Mouse (Mus musculus): Measurements from ENCODE around the gene Zdhhc4. TPM values are rescaled to one million over a fixed set of nuclear protein-coding genes. Genes with fewer than 3 reads are reported as not detected.

Zdhhc4 gene
- polyA plus RNA-seq, 1 experiment from 2014 or later: 77.4 TPM

DNA sequence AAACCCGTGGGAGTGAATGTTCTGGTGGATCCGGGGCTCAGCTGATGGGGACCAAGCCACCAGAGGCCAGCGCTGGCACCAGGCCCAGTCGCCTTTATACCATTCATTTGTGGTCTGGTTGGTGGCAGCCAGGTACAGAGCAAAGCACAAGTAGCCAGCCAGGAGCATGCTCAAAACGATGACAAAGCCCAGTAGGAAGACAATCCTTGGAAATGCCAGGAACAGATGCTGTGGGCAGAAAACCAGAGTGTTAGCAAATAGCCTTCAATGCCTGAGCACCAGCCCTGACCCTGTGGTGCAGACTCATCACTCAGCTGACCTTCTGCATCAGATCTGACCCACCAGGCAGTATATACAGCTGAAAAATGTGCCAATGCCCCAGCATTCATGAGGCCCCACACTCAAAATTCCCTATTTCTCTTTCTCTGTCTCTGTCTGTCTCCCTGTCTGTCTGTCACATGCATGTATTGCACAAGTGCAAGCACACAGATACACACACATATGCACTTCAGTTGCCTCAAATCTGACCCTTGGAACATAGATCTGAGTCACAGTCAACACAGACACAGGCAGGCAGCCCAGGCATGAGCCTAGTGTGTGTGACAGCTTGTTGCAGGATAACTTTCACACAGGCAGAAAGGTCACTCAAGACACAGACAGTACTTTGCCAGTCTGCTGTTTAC is 12.3 kb downstream of the Zdhhc4 start:
- H3K4me2 ChIP-seq: no peak overlapping the region
- H3K36me3 ChIP-seq: peaks cover 55% of the 10 kb centered on the region
- H3K27ac ChIP-seq (replicated peaks): no peak overlapping the region
- no peak overlapping the region for H3K4me3 ChIP-seq (replicated peaks)
- no peak overlapping the region for H3K9ac ChIP-seq (replicated peaks)
- H3K9me3 ChIP-seq (replicated peaks): no peaks in the 10 kb centered on the region
- peaks cover 28% of the 10 kb centered on the region for H3K4me1 ChIP-seq
- WGBS: 88% methylated on average over 5 of the region's 5 CpGs
- no peak for ATAC-seq (ENCODE audit: low FRiP score)
- no peaks in the 10 kb centered on the region for H3K27me3 ChIP-seq (replicated peaks)

DNA sequence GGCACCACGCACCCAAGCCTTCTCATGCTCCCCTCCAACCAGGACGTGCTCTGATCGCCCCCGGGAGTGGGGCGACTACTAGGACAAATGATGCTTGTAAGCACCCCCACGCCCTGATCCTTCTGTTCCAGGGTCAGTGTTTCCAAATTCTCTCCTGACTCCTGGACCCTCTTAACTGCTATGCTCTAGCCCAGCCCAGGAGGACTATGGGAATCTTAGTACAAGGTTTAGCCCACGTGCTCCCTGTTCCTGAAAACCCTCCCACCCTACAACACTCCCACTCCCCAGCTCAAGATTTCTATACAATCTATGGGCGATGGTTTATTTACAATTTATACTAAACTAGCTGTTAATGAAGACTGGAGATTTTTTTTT is 13.6 kb downstream of the Zdhhc4 start:
- H3K9ac ChIP-seq (replicated peaks): 0 out of 2 replicates have a peak overlapping the region, but pooled peaks have one; percentile 26
- H3K4me3 ChIP-seq (replicated peaks): peak overlapping the region; percentile 97
- 15% methylated on average over 8 of the region's 8 CpGs for WGBS
- peak overlapping the region; percentile 80 for H3K4me2 ChIP-seq
- H3K9me3 ChIP-seq (replicated peaks): no peaks in the 10 kb centered on the region
- H3K27ac ChIP-seq (replicated peaks): peak overlapping the region; percentile 96; the same call in 1 of the 2 replicates
- ATAC-seq (ENCODE audit: low FRiP score): peak; percentile 30; the same call in 1 of the 2 replicates
- peaks cover 56% of the 10 kb centered on the region for H3K36me3 ChIP-seq
- no peaks in the 10 kb centered on the region for H3K27me3 ChIP-seq (replicated peaks)
- peaks cover 39% of the 10 kb centered on the region for H3K4me1 ChIP-seq

DNA sequence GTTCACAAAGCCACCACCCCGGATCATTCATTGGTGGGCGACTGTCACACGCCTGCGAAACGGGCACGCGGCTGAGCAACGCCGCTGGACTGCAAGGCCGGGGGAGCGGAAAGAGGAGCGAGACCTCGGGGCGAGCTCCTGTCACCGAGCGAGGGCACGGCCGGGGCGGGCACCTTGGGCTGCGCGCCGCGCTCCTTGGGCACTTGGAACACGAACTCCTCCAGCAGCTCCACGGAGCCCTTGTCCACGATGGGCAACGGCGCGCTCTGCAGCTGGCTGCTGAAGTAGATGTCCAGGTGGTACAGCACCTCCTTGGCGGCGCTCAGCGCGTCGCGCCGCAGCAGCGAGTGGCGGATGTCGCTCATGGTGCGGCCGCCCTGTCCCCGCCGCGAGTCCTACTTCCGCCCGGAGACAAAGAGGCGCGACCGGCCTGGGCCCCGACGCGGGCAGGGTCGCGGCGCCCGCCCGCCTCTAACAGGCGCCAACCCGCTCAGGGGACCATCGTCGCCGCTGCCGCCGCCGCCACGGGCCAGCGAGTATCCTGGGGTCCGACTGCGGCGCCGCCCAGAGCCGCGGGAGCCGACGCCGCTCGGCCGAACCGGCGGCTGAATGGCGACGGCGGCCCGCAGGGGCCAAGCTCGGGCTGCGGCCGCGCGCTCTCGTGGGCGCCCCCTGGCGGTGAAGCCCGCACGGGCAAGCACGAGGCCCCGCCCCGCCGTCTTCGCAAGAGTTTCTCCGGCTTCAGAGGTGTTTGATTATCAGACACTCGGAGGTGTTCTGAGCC is 14.1 kb downstream of the Zdhhc4 start, which contains the start of gene E130309D02Rik:
TSS of gene E130309D02Rik (minus strand) at position 631 of the 784 bp plus-strand sequence.
- under 1% methylated on average over 76 of the region's 101 CpGs for WGBS
- Histone ChIP-seq H3K4me2 (peak within 1 kb of the TSS; percentile 80), H3K27ac (replicated peaks) (peak within 1 kb of the TSS; percentile 96), H3K9me3 (replicated peaks) (no peaks in the 10 kb centered on the region), H3K4me3 (replicated peaks) (peak within 1 kb of the TSS; percentile 97), H3K9ac (replicated peaks) (peak within 1 kb of the TSS; percentile 94), H3K36me3 (peaks cover 56% of the 10 kb centered on the region), H3K4me1 (peaks cover 44% of the 10 kb centered on the region), H3K27me3 (replicated peaks) (no peaks in the 10 kb centered on the region)
- ATAC-seq (ENCODE audit: low FRiP score): peak; percentile 84

DNA sequence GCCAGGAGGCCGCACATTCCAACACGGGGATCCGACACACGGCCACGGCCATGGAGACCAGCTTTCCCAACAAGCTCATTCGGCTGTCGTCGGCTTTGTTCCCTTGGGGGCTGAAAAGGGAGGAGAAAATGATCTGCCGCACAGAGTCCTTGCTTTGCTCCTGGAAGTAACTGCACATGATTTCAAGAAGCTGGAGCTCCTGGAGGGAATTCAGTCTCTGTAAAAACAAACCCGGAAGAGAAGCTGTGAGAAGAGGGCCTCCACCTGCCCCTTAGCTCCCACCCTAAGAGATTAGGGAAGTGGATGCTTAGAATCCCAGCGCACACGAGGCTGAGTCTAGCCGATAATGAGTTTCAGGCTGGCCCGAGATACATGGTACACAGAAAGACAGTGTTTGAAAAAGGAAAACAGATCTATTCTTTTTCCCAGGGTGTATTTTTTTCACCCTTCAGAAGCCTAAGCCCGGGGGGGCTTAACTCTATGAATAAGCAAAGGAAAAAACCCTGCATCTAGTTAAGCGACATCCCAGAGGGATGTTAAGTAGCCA is 14.8 kb downstream of the Zdhhc4 start:
- Histone ChIP-seq H3K9me3 (replicated peaks) (no peaks in the 10 kb centered on the region), H3K4me1 (peaks cover 46% of the 10 kb centered on the region), H3K4me2 (peak overlapping the region; percentile 80), H3K27me3 (replicated peaks) (no peaks in the 10 kb centered on the region), H3K4me3 (replicated peaks) (peak overlapping the region; percentile 97), H3K27ac (replicated peaks) (peak overlapping the region; percentile 96), H3K36me3 (peaks cover 56% of the 10 kb centered on the region), H3K9ac (replicated peaks) (peak overlapping the region; percentile 94)
- WGBS: 2% methylated on average over 16 of the region's 16 CpGs
- 0 out of 2 replicates have a peak, but pooled peaks have one; percentile 23 for ATAC-seq (ENCODE audit: low FRiP score)

DNA sequence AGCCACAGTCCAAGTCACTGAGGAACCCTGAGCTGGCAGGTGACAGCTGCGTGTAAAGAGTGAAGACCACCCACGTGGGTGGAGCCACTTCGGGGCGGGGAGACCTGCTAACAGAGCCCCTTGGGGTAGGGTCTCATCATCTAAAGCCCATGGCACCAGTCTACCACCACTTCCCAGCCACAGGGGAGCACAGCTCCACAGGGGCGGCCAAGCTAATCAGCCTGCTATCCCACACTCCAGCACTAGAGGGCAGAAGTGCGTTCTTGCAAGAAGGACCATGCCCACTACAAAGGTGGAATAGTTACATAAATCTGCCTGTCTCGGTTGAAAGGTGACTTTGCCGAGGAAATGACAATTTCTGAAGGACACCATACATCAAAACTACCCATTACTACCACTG is 17.2 kb downstream of the Zdhhc4 start:
- no peak overlapping the region for H3K27ac ChIP-seq (replicated peaks)
- H3K27me3 ChIP-seq (replicated peaks): no peaks in the 10 kb centered on the region
- H3K9me3 ChIP-seq (replicated peaks): no peaks in the 10 kb centered on the region
- H3K4me1 ChIP-seq: peaks cover 51% of the 10 kb centered on the region
- WGBS: 56% methylated on average over 8 of the region's 8 CpGs
- ATAC-seq (ENCODE audit: low FRiP score): no peak
- no peak overlapping the region for H3K4me3 ChIP-seq (replicated peaks)
- no peak overlapping the region for H3K4me2 ChIP-seq
- H3K9ac ChIP-seq (replicated peaks): no peak overlapping the region
- H3K36me3 ChIP-seq: peaks cover 62% of the 10 kb centered on the region

DNA sequence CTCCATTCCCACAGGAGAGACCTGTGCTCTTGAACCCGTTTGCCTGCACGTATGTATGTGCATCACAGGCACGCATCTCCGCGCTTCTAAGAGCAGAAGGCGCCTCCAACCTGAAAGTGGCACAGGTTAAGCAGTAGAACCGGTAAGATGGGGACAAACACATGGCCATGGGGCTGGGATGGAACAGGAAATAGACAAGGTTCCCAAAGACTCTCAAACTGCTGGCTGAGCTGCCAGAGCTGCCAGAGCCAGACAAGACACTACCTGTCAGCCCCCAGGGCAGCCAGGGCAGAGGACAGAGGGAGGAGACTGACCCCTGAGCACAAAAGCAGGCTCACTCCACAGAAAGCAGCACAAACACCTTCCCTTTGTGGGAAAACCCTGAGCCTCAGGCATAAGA is 19.1 kb downstream of the Zdhhc4 start:
- no peak for ATAC-seq (ENCODE audit: low FRiP score)
- WGBS: 95% methylated on average over 7 of the region's 7 CpGs
- H3K36me3 ChIP-seq: peaks cover 70% of the 10 kb centered on the region
- no peak overlapping the region for H3K4me3 ChIP-seq (replicated peaks)
- H3K4me2 ChIP-seq: no peak overlapping the region
- no peaks in the 10 kb centered on the region for H3K9me3 ChIP-seq (replicated peaks)
- H3K9ac ChIP-seq (replicated peaks): no peak overlapping the region
- peaks cover 55% of the 10 kb centered on the region for H3K4me1 ChIP-seq
- H3K27me3 ChIP-seq (replicated peaks): no peaks in the 10 kb centered on the region
- H3K27ac ChIP-seq (replicated peaks): no peak overlapping the region

DNA sequence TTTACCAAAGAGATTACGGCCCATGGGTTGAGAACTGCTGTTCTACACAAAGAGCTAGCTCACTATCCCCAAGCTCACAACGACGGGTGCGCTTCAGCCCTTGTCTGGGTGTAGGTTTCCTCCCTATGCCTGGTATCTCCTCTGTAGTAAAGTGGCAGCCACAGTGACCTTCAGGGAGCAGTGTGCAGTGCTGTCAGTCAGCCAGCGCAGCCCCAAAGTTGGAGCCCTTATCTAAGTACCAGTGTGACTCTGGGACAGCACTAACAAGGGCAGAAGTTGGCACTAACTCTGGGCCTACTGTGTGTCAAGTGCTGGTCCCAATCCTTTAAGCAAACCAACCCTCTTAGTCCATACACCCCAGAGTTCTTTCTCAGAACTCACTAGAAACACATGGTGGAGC is 20.2 kb downstream of the Zdhhc4 start:
- H3K4me3 ChIP-seq (replicated peaks): no peak overlapping the region
- H3K9ac ChIP-seq (replicated peaks): no peak overlapping the region
- no peak for ATAC-seq (ENCODE audit: low FRiP score)
- H3K27me3 ChIP-seq (replicated peaks): no peaks in the 10 kb centered on the region
- no peak overlapping the region for H3K4me2 ChIP-seq
- 94% methylated on average over 5 of the region's 5 CpGs for WGBS
- no peak overlapping the region for H3K27ac ChIP-seq (replicated peaks)
- H3K36me3 ChIP-seq: peaks cover 73% of the 10 kb centered on the region
- no peaks in the 10 kb centered on the region for H3K9me3 ChIP-seq (replicated peaks)
- H3K4me1 ChIP-seq: peaks cover 52% of the 10 kb centered on the region

DNA sequence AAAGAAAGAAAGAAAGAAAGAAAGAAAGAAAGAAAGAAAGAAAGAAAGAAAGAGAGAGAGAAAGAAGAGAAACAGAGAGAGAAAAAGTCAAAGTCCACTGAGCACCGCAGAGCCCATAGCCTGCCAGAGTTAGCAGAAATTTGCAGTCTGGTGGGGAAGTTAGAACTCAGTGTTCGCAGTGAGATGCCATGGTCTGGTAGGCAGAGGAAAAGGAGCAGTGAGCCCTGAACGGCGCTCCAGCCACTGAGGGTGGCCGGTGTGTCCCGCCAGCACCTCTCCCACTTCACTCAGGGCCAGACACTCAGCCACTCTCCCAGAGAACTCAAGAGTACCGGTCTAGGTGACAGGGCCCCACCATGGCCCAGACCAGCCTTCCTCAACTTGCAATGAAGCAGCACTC is 24.8 kb downstream of the Zdhhc4 start:
- WGBS: 84% methylated on average over 7 of the region's 7 CpGs
- H3K36me3 ChIP-seq: peaks cover 87% of the 10 kb centered on the region
- H3K9ac ChIP-seq (replicated peaks): no peak overlapping the region
- no peaks in the 10 kb centered on the region for H3K27me3 ChIP-seq (replicated peaks)
- H3K4me1 ChIP-seq: peaks cover 15% of the 10 kb centered on the region; the same call in 1 of the 2 replicates
- H3K9me3 ChIP-seq (replicated peaks): no peaks in the 10 kb centered on the region
- H3K4me3 ChIP-seq (replicated peaks): no peak overlapping the region
- ATAC-seq (ENCODE audit: low FRiP score): no peak
- H3K4me2 ChIP-seq: no peak overlapping the region
- H3K27ac ChIP-seq (replicated peaks): no peak overlapping the region

DNA sequence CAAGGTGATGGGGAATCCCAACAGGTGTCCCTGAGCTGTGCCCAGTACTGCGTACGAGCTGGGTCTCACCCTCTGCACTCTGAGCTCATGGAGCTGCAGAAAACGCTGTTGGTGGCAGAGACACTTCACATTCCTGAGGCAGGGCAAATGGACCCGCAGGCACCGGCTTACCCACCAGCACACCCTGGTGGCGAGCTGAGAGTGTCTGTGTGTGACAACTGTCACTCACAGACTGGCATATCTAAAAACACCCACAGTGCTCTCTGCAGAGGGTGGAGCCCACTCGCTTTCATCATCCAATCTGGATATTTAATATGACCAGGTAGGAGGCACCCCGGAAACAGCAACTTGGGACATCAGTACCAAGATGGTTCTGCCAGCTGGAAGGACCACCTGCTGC is 27.8 kb downstream of the Zdhhc4 start:
- Histone ChIP-seq H3K9me3 (replicated peaks) (no peaks in the 10 kb centered on the region), H3K36me3 (peaks cover 65% of the 10 kb centered on the region), H3K9ac (replicated peaks) (no peak overlapping the region), H3K4me2 (no peak overlapping the region), H3K4me3 (replicated peaks) (no peak overlapping the region), H3K27me3 (replicated peaks) (no peaks in the 10 kb centered on the region), H3K4me1 (peaks cover 4% of the 10 kb centered on the region; the same call in 1 of the 2 replicates), H3K27ac (replicated peaks) (no peak overlapping the region)
- WGBS: 87% methylated on average over 8 of the region's 8 CpGs
- no peak for ATAC-seq (ENCODE audit: low FRiP score)

DNA sequence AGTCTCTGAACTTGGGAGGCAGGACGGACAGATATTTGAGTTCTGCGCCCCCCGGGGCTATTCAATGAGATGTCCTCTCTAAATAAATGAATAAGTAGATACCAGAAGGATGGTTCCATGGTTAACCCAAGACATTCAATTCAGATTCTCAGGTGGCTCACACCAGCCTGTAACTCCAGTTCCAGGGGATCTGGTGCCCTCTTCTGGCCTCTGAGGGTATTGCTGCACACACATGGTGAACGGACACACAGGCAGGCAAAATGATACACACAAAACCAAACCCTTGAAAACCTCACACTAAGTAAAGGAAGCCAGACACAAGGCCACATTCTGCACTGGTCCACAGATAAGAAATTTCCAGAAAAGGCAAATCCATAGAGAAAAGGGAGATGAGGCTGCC is 29.4 kb downstream of the Zdhhc4 start:
- H3K4me2 ChIP-seq: no peak overlapping the region
- H3K9ac ChIP-seq (replicated peaks): no peak overlapping the region
- H3K4me1 ChIP-seq: 0 out of 2 replicates have a peak, but pooled peaks cover 3% of the 10 kb centered on the region
- H3K27me3 ChIP-seq (replicated peaks): no peaks in the 10 kb centered on the region
- H3K27ac ChIP-seq (replicated peaks): no peak overlapping the region
- no peaks in the 10 kb centered on the region for H3K9me3 ChIP-seq (replicated peaks)
- H3K4me3 ChIP-seq (replicated peaks): no peak overlapping the region
- ATAC-seq (ENCODE audit: low FRiP score): no peak
- 93% methylated on average over 4 of the region's 4 CpGs for WGBS
- peaks cover 49% of the 10 kb centered on the region for H3K36me3 ChIP-seq

DNA sequence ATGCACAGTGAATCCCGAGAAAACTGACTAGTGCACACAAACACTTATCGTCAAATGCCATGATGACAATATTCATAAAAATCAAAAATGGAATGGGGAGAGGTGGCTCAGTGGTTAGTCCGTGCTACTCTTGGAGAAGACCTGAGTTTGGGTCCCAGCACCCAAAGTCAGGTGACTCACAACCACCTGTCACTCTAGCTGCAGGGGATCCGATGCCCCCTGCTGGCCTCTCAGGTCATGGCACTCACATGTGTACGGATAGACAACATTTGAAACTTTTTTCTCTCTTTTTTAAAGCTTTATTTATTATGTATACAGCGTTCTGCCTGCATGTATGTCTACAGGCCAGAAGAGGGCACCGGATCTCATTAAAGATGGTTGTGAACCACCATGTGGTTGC is 30.7 kb downstream of the Zdhhc4 start:
- H3K4me1 ChIP-seq: peaks cover 10% of the 10 kb centered on the region
- peaks cover 43% of the 10 kb centered on the region for H3K36me3 ChIP-seq
- no peak overlapping the region for H3K4me2 ChIP-seq
- H3K9me3 ChIP-seq (replicated peaks): no peaks in the 10 kb centered on the region
- no peak overlapping the region for H3K9ac ChIP-seq (replicated peaks)
- no peak for ATAC-seq (ENCODE audit: low FRiP score)
- WGBS: 92% methylated on average over 7 of the region's 7 CpGs
- H3K27ac ChIP-seq (replicated peaks): no peak overlapping the region
- H3K27me3 ChIP-seq (replicated peaks): peaks cover 13% of the 10 kb centered on the region
- no peak overlapping the region for H3K4me3 ChIP-seq (replicated peaks)

Measured in neural tube, embryonic 15.5 days (tissue).